Mouse (Mus musculus) adipose tissue, adult 10 weeks (tissue): ENCODE results near the gene Rhod. TPM values are rescaled to one million over a fixed set of nuclear protein-coding genes. Genes with fewer than 3 reads are reported as not detected.

Experiments used
- polyA plus RNA-seq: library from polyadenylated mRNA; stranded (reverse); fragments of 350-450 nt; fragmentation: Illumina TruSeq; extraction: RNeasy Lipid Tissue Mini Kit (QIAGEN cat#74804); gene quantifications from one replicate; pipeline ENCODE4 v1.2.3, GENCODE M21; 2014; ENCODE audit warnings: low read depth, low replicate concordance

The Rhod gene
- polyA plus RNA-seq, result 12.3 TPM

GRCm38 (mm10) chr19:4439161-4439801 is at the start of gene Rhod:
TSS of gene Rhod (minus strand) at chr19:4439432.

GRCm38 (mm10) chr19:4477345-4478189 is 38.3 kb upstream of the Rhod start, which contains the start of gene Syt12:
TSS of gene Syt12 (minus strand) at chr19:4477447.

GRCm38 (mm10) chr19:4397798-4398629 is 41.2 kb downstream of the Rhod start, which contains the start of gene Kdm2a:
TSS of gene Kdm2a (minus strand) at chr19:4398285.

Other genes with a start within 250 kb of the Rhod start
- 3.5 TPM for gene Tbc1d10c, start 248.1 kb downstream of the Rhod start, polyA plus RNA-seq
- gene Ppp1ca, start 247.4 kb downstream of the Rhod start, polyA plus RNA-seq, result 434 TPM
- gene Rad9a, start 237.8 kb downstream of the Rhod start, polyA plus RNA-seq, result 15.7 TPM
- 3.9 TPM for gene Clcf1, start 225.2 kb downstream of the Rhod start, polyA plus RNA-seq
- not detected for gene AC109138.7, start 225.1 kb downstream of the Rhod start, polyA plus RNA-seq
- gene Pold4, start 207.5 kb downstream of the Rhod start, polyA plus RNA-seq, result 61.3 TPM
- 50.4 TPM for gene Ssh3, start 170.3 kb downstream of the Rhod start, polyA plus RNA-seq
- gene Ankrd13d, start 156.3 kb downstream of the Rhod start, polyA plus RNA-seq, result 7.7 TPM
- 58.8 TPM for gene Grk2, start 133.2 kb downstream of the Rhod start, polyA plus RNA-seq
- gene Kdm2a, start 41.1 kb downstream of the Rhod start, polyA plus RNA-seq, result 60.1 TPM
- gene Syt12, start 38.0 kb upstream of the Rhod start, polyA plus RNA-seq, result 33.1 TPM
- 6.0 TPM for gene 2010003K11Rik, start 59.2 kb upstream of the Rhod start, polyA plus RNA-seq
- 234 TPM for gene Pcx, start 71.0 kb upstream of the Rhod start, polyA plus RNA-seq
- gene Lrfn4, start 176.2 kb upstream of the Rhod start, polyA plus RNA-seq, result 6.9 TPM
- gene Rce1, start 186.2 kb upstream of the Rhod start, polyA plus RNA-seq, result 27.8 TPM